Mouse (Mus musculus): ENCODE measurements at regions not wholly inside any gene's neighbourhood (a gene's known extent, or its start where the extent isn't known, plus 50 kb on each side); places are given as distances from the start of the nearest gene placed in this dataset.

DNA sequence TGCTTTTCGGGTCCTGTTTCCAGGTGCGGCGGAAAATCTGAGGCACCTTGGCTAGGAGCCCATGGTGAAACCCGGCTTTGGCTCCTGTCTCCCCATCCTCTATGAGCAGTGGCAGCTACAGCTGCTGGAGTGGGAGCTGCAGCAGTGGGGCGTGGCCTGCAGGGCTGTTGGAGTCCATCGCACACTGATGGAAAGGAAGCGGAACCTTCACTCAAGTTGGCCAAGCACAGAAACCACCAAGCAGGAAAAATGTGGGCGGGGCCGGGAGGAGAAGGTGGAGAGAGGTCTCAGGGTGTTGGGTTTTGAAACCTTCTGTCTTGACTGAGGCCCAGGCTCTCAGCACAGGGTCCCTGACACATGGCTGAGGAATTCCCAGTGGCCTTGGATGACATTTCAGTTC is 97.1 kb downstream of the Tmem30b start:
- TF ChIP-seq CTCF (IDR thresholded peaks at IDR 0.05; ENCODE audit: borderline replicate concordance, insufficient read depth, low read depth, low read length) (no peak), POLR2A (IDR thresholded peaks at IDR 0.05; ENCODE audit: borderline replicate concordance, insufficient read depth, low read length) (no peak)

Measured in cerebellum, adult 2 months (tissue).